Mouse (Mus musculus) thymus, postnatal 0 days (tissue): ENCODE results near the gene Cox11. TPM values are rescaled to one million over a fixed set of nuclear protein-coding genes. Genes with fewer than 3 reads are reported as not detected.
A peak's percentile ranks its signal among the peaks of the same experiment; 100 is the strongest.

Experiments used
- DNase-seq: peaks from one replicate; pipeline ENCODE4 v3.0.0-alpha.2; 2015; ENCODE audit warnings: low spot score
- polyA plus RNA-seq: library from polyadenylated mRNA; unstranded; fragments of >200 nt; fragmentation: Nextera tagmentation; extraction: Ambion mirVana; gene quantifications from 2 replicates; pipeline ENCODE4 v1.2.1, GENCODE M21; 2015

The Cox11 gene
- polyA plus RNA-seq, 1 experiment from 2014 or later, result 31.1 TPM

GRCm38 (mm10) chr11:90664345-90664986 lies 26.5 kb downstream of the Cox11 start:
- DNase-seq, result no peak

DNA sequence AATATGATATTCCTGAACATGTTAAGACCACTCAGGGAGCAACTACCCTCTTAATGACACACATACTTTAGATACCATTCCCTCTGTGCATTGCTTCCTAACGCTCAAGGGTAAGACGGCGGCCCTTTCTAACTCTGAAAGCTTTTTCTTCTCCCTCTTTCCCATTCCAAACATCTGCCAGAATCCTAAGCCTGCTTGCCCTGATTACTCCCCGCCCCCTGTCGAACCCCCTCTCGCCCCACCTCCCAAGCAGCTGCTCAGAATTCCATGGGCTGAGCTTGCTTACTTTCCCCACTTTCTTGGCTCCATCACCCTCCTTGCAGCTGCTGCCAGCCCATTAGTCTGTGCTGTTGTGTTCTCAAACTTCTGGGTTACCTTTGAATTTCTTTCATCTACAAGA lies 27.2 kb downstream of the Cox11 start:
- no peak for DNase-seq

DNA sequence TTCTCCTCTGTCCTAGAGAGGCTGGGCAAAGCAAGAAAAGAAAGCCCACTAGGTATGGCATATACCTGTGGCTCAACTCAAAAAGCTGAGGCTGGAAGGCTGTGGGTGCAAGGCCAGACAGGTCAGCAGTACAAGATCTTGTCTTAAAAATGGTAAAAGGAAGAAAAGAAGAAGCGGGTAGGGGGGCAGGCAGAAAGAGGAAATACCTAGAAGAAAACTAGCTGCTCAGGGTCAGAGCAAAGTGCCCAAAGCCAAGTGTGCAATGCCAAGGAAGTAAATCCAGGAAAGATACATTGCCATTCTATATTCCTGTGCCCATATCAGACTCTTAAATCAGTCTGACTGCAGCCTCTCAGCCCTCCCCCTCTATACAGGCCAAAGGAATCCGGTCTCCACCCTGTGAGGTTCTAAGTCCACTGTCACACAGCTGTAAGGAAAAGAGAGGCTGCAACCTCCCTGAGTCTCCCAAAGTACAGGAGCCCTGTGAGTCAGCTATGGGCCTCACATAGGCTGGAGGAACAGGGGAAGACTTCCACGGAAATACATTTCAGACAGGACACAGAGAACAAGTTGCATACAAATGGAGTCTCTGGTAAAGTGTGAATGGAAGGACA lies 28.3 kb downstream of the Cox11 start:
- DNase-seq, result no peak

GRCm38 (mm10) chr11:90666916-90667315 lies 28.9 kb downstream of the Cox11 start:
- no peak for DNase-seq

GRCm38 (mm10) chr11:90667325-90667724 lies 29.4 kb downstream of the Cox11 start:
- no peak for DNase-seq

- peak; percentile 17 for DNase-seq
Observed at GRCm38 (mm10) chr11:90675479-90676110, 37.6 kb downstream of the Cox11 start.

DNA sequence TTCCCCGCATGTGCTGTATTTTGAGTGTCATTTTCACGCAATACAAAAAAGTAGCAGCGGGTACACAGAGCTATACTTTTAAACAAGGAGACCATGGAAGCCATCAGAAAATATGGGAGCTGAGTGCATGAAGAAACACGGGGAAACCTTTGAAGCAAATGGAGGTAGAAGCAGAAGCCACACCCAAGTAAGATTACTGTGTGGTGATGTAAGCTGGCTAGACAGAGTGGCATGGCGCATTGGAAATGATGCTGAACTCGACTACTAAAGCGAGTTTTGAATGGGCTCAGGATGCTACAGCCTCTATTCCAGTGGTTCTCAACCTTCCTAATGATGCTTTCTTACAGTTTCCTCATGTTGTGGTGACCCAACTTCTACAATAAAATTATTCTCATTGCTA lies 39.1 kb downstream of the Cox11 start:
- no peak for DNase-seq

- DNase-seq, result no peak
Observed at GRCm38 (mm10) chr11:90677771-90678288, 39.9 kb downstream of the Cox11 start.

GRCm38 (mm10) chr11:90678582-90678981 lies 40.6 kb downstream of the Cox11 start:
- DNase-seq, result no peak

GRCm38 (mm10) chr11:90681171-90681570 lies 43.2 kb downstream of the Cox11 start:
- no peak for DNase-seq

GRCm38 (mm10) chr11:90684765-90685164 lies 46.8 kb downstream of the Cox11 start:
- no peak for DNase-seq

DNA sequence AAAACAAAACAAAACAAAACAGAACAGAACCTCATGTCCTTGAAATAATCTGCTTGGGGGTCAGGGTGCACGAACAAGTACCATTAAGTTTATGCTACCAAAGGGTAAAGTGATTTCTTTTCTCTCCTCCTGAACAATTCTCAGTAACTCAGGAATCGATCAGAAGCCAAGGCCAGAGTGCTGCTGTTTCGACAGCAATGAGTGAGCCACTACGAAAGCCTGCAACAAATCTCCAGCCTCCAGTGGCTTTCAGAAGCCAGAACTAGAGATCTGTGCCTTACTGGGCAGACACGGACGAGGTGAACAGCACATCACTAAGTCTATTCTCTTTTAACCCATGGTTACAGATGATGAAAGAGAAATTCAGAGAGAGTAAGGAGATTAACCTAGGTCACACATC lies 47.2 kb downstream of the Cox11 start:
- DNase-seq, result no peak

DNA sequence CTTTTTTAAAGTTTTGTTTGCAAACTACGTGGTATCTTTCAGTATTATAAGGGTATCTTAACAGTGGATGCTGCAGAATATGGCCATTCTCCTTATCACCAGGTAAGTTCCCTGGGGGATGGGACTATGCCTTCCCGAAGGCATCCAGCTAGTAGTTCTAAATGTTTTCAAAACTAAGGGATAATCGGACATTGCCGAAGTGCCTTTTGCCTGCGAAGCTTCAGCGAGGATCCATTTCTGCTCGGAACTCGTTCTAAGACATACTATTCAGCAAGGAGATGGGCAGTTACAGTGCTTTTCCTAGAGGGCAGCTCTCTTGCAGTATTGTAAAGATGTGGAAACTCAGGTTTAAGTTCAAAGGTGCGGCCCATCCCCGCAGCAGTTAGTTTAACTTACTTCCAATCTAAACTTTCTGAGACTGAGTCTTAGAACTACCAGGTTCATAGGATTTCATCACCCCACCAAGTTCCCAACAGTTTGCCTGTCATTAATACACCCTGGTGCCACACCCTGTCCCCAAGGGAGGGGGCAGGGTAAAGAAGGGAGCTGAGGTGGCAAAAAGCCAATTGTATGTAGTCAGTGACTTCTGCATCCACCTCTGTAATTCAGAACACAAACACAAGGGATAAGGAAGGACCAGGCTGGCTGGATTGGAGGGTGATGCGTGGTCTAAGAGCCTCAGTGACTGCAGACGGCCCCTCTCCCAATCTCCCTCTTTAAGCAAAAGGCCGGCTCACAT lies 48.5 kb downstream of the Cox11 start:
- DNase-seq, result no peak

DNA sequence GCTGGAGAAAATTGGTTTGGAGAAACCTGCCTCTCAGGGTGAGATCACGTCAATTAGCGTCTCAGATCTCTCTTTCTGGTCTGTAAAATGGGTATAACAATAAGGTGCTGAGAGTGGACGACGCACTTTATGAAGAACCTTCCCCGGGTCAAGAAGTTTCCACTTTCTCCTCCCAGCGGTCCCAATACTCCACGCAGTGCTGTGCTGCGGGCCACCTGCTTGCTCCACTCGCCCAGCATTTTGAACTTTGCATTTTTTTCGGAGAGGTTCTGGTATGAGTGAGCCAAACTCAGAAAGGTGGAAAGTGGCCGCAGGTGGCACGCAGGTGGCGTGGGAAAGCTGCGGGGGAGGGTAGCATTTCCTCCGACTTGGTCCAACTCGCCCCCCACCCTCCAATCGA lies 49.1 kb downstream of the Cox11 start:
- no peak for DNase-seq

DNA sequence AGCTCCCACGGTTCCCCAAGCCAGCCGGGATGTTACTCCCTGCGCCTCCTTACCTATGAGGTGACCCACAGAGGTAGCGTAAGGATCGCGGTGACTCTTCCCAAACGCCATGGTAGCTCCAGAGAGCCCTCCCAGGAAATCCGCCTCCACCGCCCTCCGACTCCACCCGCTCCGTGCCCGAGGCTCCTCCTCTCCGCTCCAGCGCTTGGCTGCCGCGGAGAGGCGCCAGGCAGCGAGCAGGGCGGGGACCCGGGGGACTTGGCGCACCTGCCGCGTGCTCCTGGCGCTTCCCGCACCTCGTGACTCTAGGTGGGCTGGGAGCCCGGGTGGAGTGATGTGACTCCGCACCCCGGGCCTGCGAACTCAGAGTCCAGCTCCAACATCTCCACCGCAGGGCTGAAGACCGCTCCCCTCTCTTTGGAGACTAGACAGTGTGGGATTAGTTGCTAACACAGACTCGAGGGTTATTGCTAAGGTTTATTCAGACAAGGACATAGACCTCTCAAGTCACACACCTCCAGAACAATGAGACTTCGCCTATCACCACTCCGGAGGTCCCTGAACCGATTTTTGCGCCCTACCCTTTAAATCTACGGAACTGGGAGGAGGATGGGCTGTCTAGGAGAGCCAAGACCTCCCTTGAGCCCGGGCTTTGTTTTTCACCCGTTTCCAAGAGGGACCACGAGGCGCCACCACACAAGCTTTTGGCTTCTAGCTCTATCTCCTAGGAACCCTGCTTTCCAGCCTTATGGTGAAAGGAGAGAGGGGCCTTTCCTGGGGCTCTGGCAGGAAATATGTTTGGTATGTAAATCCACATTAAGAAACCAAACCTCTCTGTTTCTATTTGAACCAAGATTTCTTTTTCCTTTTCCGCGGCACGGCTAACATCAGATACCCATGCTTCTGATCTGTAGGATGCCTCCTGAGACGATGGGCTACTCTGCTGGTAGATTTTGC lies 49.8 kb downstream of the Cox11 start, which contains the start of gene Tom1l1:
Gene Tom1l1 (minus strand): TSS at position 907 of the 957 bp plus-strand sequence.
- DNase-seq, result no peak

DNA sequence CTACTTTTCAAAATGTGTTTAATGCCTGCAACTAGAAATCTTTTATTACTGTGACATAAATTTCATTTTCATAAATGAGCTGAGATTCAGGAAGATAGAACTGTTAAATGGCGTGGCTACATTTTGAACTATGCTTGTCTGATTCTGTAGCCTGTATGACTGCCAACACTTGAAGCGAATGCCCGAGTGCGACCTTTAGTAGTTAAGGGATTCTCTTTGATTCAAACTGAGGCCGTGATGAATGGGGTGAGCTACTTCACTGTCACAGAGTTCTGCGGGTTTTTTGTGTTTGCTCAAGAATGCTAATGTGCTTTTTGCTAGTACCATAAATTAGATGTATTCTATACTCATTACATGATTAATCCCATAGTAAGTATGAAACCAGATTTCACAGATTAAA lies 52.4 kb downstream of the Cox11 start:
- DNase-seq, result no peak

DNA sequence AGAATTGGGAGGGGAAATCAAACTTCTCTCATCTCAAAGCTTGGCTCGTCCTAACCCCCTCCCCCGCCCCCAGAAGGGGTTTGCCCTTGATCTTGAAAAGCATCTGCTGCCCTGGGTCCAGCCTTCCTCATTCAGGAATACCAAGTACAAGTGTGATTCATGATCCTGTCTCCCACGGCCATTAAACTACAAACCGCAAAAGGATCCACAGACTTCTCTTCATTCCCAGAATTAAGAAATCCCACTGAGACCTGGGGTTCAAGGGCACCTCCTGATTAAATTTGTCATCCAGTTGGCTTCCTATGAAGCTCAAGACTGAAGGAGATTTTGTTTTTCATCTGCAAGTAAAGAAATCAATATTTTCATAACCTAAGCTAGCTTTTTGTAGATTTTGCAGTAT lies 56.2 kb downstream of the Cox11 start:
- DNase-seq, result no peak
